Mouse (Mus musculus) MEL (cell line): ENCODE results near the gene Usp33. TPM values are rescaled to one million over a fixed set of nuclear protein-coding genes. Genes with fewer than 3 reads are reported as not detected.

Experiments
- DNase-seq: peaks from one replicate; pipeline ENCODE4 v3.0.0; 2011; ENCODE audit warnings: low read depth, low spot score
- H3K27ac ChIP-seq: 2 replicates; pipeline ENCODE4 v1.5.1; 2012; ENCODE audit warnings: low read depth, mild to moderate bottlenecking, control low read depth, low read length, moderate library complexity; ENCODE audit not compliant: control insufficient read depth
- H3K27me3 ChIP-seq, 2 experiments: fragments of 150-350 bp in 1 of 2; sonication (generic) in 1 of 2; 2 replicates each; pipeline ENCODE4 v1.6.1; 2012; ENCODE audit warnings: low read length in 2 of 2, mild to moderate bottlenecking in 2 of 2, improper control_type of control experiment in 1 of 2, moderate library complexity in 1 of 2; ENCODE audit not compliant: insufficient read depth in 2 of 2, control insufficient read depth in 1 of 2
- H3K36me3 ChIP-seq, 2 experiments: 2 replicates each; pipeline ENCODE4 v1.6.1; 2012 to 2014; ENCODE audit warnings: low read length in 2 of 2, improper control_type of control experiment in 1 of 2, inconsistent platforms in 1 of 2, mild to moderate bottlenecking in 1 of 2; ENCODE audit not compliant: insufficient read depth in 2 of 2, control insufficient read depth in 1 of 2
- H3K4me1 ChIP-seq, 2 experiments: fragments of 150-350 bp in 1 of 2; sonication (generic) in 1 of 2; 2 replicates each; pipeline ENCODE4 v1.6.1; 2012; ENCODE audit warnings: low read length in 2 of 2, improper control_type of control experiment in 1 of 2, mild to moderate bottlenecking in 1 of 2; ENCODE audit not compliant: insufficient read depth in 2 of 2, control insufficient read depth in 1 of 2
- H3K4me3 ChIP-seq, 2 experiments: fragments of 150-350 bp in 1 of 2; sonication (generic) in 1 of 2; 2 replicates each; pipeline ENCODE4 v1.5.1; 2012; ENCODE audit warnings: low read depth in 2 of 2, low read length in 2 of 2, mild to moderate bottlenecking in 2 of 2, moderate library complexity in 2 of 2, control low read depth in 1 of 2, improper control_type of control experiment in 1 of 2; ENCODE audit not compliant: control insufficient read depth in 1 of 2, insufficient read depth in 1 of 2
- H3K79me2 ChIP-seq: 2 replicates; pipeline ENCODE4 v1.6.1; 2012; ENCODE audit warnings: mild to moderate bottlenecking, low read length, moderate library complexity; ENCODE audit not compliant: control insufficient read depth, poor library complexity, insufficient read depth
- H3K9ac ChIP-seq: 2 replicates; pipeline ENCODE4 v1.6.1; 2012; ENCODE audit warnings: low read depth, mild to moderate bottlenecking, control low read depth, low read length, moderate library complexity; ENCODE audit not compliant: control insufficient read depth, poor library complexity, severe bottlenecking
- H3K9me3 ChIP-seq: fragments of 150-350 bp; sonication (generic); replicated peaks from 2 replicates; pipeline ENCODE4 v1.6.1; 2012; ENCODE audit warnings: mild to moderate bottlenecking, low read length, improper control_type of control experiment, moderate library complexity; ENCODE audit not compliant: insufficient read depth
- EP300 ChIP-seq, 2 experiments: IDR thresholded peaks; 2 replicates each; pipeline ENCODE4 v1.6.1; 2011; ENCODE audit warnings: improper control_type of control experiment in 2 of 2, low read length in 2 of 2, low read depth in 1 of 2, mild to moderate bottlenecking in 1 of 2
- GABPA ChIP-seq: IDR thresholded peaks from 2 replicates; pipeline ENCODE4 v1.6.1; 2012; ENCODE audit warnings: low read depth, mild to moderate bottlenecking, inconsistent platforms, low read length, improper control_type of control experiment, moderate library complexity
- HCFC1 ChIP-seq: IDR thresholded peaks from 2 replicates; pipeline ENCODE4 v1.6.1; 2012; ENCODE audit warnings: low read depth, mild to moderate bottlenecking, inconsistent platforms, low read length, improper control_type of control experiment, moderate library complexity
- JUND ChIP-seq: IDR thresholded peaks from 2 replicates; pipeline ENCODE4 v1.6.1; 2011; ENCODE audit warnings: low read depth, mild to moderate bottlenecking, improper control_type of control experiment, low read length
- KAT2A ChIP-seq: conservative IDR thresholded peaks from 2 replicates; pipeline ENCODE4 v1.6.1; 2012; ENCODE audit warnings: low read depth, low read length, improper control_type of control experiment, inconsistent platforms
- MAFK ChIP-seq: IDR thresholded peaks from 2 replicates; pipeline ENCODE4 v1.6.1; 2011; ENCODE audit warnings: low read depth, mild to moderate bottlenecking, low read length, improper control_type of control experiment, borderline replicate concordance
- MAX ChIP-seq: IDR thresholded peaks from 2 replicates; pipeline ENCODE4 v1.6.1; 2011; ENCODE audit warnings: low read length, improper control_type of control experiment
- MYB ChIP-seq: IDR thresholded peaks from 2 replicates; pipeline ENCODE4 v1.6.1; 2011; ENCODE audit warnings: mild to moderate bottlenecking, low read depth, low read length, improper control_type of control experiment
- MYC ChIP-seq: IDR thresholded peaks from 2 replicates; pipeline ENCODE4 v1.6.1; 2011; ENCODE audit warnings: low read depth, mild to moderate bottlenecking, low read length, improper control_type of control experiment, moderate library complexity
- NELFE ChIP-seq: IDR thresholded peaks from 2 replicates; pipeline ENCODE4 v1.6.1; 2011; ENCODE audit warnings: low read depth, low read length, improper control_type of control experiment
- POLR2AphosphoS5 ChIP-seq: IDR thresholded peaks from 2 replicates; pipeline ENCODE4 v1.6.1; 2012; ENCODE audit warnings: low read depth, borderline replicate concordance, mild to moderate bottlenecking, inconsistent platforms, low read length, moderate library complexity, mixed read lengths
- RAD21 ChIP-seq: IDR thresholded peaks from 2 replicates; pipeline ENCODE4 v1.6.1; 2011; ENCODE audit warnings: mild to moderate bottlenecking, low read depth, low read length, improper control_type of control experiment
- TAL1 ChIP-seq: IDR thresholded peaks from 2 replicates; pipeline ENCODE4 v1.6.1; 2012; ENCODE audit warnings: mild to moderate bottlenecking, inconsistent platforms, low read length, moderate library complexity, mixed read lengths
- ZKSCAN1 ChIP-seq: IDR thresholded peaks from 2 replicates; pipeline ENCODE4 v1.6.1; 2012; ENCODE audit warnings: low read depth, mild to moderate bottlenecking, inconsistent platforms, low read length, improper control_type of control experiment, moderate library complexity
- ZMIZ1 ChIP-seq: IDR thresholded peaks from 2 replicates; pipeline ENCODE4 v1.6.1; 2012; ENCODE audit warnings: low read depth, mild to moderate bottlenecking, inconsistent platforms, low read length, improper control_type of control experiment, moderate library complexity
- polyA plus RNA-seq, 2 experiments: library from polyadenylated mRNA; stranded (reverse) in 1 of 2; unstranded in 1 of 2; fragments of >175 nt in 1 of 2; fragments of >200 nt in 1 of 2; gene quantifications; 2 replicates each; pipeline versions ENCODE4 v1.2.1 to v1.2.4; 2012; ENCODE audit warnings: low replicate concordance in 2 of 2, low read depth in 1 of 2; ENCODE audit not compliant: insufficient read length in 2 of 2, insufficient read depth in 1 of 2, missing spikeins in 1 of 2
- total RNA-seq: library from RNA; depleted of rRNA; stranded (reverse); fragments of 300-350 nt; gene quantifications from 2 replicates; pipeline ENCODE4 v1.2.3, GENCODE M21; 2012

The Usp33 gene
- total and polyA plus RNA-seq, 3 experiments = 32.3 to 34.1 TPM; not detected in 1

DNA sequence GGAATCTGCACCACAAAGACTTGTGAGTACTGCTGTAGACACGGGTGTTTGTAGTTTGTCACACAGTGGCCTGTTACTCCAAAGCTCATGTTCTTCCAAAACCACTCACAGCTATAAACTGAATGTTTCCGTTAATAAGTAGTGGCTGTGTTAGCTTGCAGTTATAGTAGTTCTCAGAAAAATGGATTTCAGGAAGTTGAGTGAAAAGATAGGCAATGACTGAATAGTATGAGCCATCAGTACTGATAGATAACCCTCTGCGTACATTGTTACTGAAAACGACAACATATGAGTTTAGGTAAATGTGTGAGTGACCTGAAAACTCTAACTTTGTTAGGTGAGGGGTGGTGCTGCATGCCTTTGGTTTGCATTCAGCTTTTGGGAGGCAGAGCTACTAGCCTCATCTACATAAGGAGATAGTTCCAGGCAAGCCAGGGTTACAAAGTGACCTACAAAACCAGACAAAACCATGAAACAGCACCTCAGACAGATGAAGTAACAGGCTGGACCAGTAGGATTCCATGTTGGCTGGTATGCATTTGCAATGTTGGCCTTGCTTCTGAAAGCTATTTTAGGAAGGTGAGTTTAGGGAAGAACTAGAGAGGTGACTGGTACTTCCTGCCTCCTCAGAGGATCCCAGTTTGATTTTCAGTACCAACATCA, 59.8 kb downstream of the Usp33 start (continued):
- TF ChIP-seq JUND (no peak), HCFC1 (no peak), KAT2A (no peak), EP300 (IDR thresholded peaks at IDR 0.05; ENCODE audit: low read depth in 1 of 2, low read length in 2 of 2) (peak; percentile 94 to 95), POLR2AphosphoS5 (no peak)
- TF ChIP-seq, all 39 proteins: peak for 13

- peaks cover 0 to 73% of the 10 kb centered on the region in 2 experiments; a peak in 3 of 4 replicates for H3K36me3 ChIP-seq
- H3K4me1 ChIP-seq = peaks cover 31 to 44% of the 10 kb centered on the region in 2 experiments
- no peak overlapping the region for H3K4me3 ChIP-seq
- H3K79me2 ChIP-seq = peaks cover 76% of the 10 kb centered on the region
- H3K27me3 ChIP-seq = no peaks in the 10 kb centered on the region
- no peak for TF ChIP-seq MYB
- TF ChIP-seq ZMIZ1 = no peak
- TF ChIP-seq MAFK = no peak
- TF ChIP-seq TAL1 = no peak
- TF ChIP-seq MYC = no peak
- no peak for TF ChIP-seq MAX
- no peak for TF ChIP-seq NELFE
- TF ChIP-seq GABPA = 0 out of 2 replicates have a peak, but pooled peaks have one; percentile 40
- no peak for TF ChIP-seq ZKSCAN1
- 0 out of 2 replicates have a peak overlapping the region, but pooled peaks have one; percentile 16 for H3K27ac ChIP-seq
- no peaks in the 10 kb centered on the region for H3K9me3 ChIP-seq
- H3K9ac ChIP-seq = no peak overlapping the region
- no peak for DNase-seq
Observed at GRCm38 (mm10) chr3:152410980-152411551, 64.8 kb downstream of the Usp33 start.

DNA sequence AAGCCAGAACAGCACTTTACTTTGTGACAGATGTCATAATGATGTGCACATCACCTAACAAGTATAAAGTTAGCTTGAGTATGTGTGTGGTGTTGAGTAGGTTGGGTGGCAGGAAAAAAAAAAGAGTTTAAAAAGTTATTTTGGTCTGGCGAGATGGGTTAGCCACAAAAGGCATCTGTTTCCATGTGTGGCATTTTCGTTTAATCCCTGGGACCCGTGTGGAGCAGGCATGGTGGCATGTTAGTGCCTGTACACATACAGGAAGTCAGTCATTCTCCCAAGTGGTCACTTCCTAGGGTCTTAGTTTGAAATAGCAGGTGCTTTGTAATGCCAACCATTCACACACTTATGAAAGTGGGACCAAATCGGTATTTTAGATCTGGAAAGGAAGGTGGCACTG, 66.1 kb downstream of the Usp33 start:
- Histone ChIP-seq H3K4me1 (peaks cover 22 to 33% of the 10 kb centered on the region in 2 experiments), H3K36me3 (peaks cover 0 to 64% of the 10 kb centered on the region in 2 experiments; a peak in 3 of 4 replicates), H3K4me3 (no peak overlapping the region), H3K27me3 (no peaks in the 10 kb centered on the region), H3K9me3 (no peaks in the 10 kb centered on the region), H3K27ac (no peak overlapping the region), H3K79me2 (peaks cover 73% of the 10 kb centered on the region), H3K9ac (no peak overlapping the region)
- no peak for DNase-seq
- no peak for TF ChIP-seq RAD21
